Mouse (Mus musculus): ENCODE data around the gene Fam227b. TPM values are rescaled to one million over a fixed set of nuclear protein-coding genes. Genes with fewer than 3 reads are reported as not detected.
A peak's percentile ranks its signal among the peaks of the same experiment; 100 is the strongest.

The Fam227b gene
- polyA plus RNA-seq, 1 experiment from 2014 or later: not detected

DNA sequence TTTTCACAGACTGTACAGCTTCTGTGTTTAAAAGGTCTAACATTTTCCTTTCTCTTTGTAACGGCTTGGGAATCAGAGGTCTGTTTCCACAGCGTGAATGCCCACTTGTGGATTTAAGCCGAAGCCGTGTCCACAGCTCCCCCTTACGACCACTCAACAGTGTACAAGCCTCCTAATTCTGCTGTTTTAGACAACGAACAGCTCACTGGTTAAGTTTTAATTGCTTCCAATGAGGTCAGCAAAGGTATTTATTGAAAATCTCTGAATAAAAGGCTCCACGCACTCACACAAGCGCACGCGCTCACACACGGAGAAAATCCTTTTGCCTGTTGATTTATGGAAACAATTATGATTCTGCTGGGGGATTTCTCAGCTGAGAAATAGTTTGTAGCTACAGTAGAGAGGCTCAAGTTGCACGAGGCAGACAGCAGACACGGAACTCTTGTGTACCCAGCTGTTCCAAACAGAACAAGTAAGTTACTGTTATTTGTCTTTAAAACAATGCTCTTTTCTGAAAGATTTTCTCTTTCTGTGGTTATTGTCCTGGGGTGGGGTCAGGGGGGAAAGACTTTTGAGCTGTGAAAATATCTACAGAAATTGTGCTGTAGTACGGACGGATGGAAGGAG, 117.3 kb downstream of the Fam227b start, which contains the start of gene Fgf7:
Gene Fgf7, plus strand, starts transcription at position 280 of the 627 bp plus-strand sequence.
- 44% methylated on average over 15 of the region's 15 CpGs for WGBS
- Histone ChIP-seq H3K27ac (ENCODE audit: low read depth) (no peak within 1 kb of the TSS), H3K9ac (ENCODE audit: low read length) (no peak within 1 kb of the TSS), H3K27me3 (replicated peaks; ENCODE audit: control insufficient read depth, insufficient read depth, low read length) (no peaks in the 10 kb centered on the region), H3K4me2 (ENCODE audit: low read length) (peak within 1 kb of the TSS; percentile 35), H3K9me3 (ENCODE audit: control insufficient read depth, low read length) (no peaks in the 10 kb centered on the region), H3K36me3 (ENCODE audit: control insufficient read depth, insufficient read depth, low read length) (no peaks in the 10 kb centered on the region), H3K4me3 (ENCODE audit: low read depth, low read length) (no peak within 1 kb of the TSS), H3K4me1 (replicated peaks; ENCODE audit: control insufficient read depth, insufficient read depth, low read length) (peaks cover 7% of the 10 kb centered on the region; the same call in 1 of the 2 replicates)
- DNase-seq (ENCODE audit: low spot score) (peak; percentile 53), ATAC-seq (replicated peaks; ENCODE audit: low FRiP score, low TSS enrichment, low read depth) (no peak)

DNA sequence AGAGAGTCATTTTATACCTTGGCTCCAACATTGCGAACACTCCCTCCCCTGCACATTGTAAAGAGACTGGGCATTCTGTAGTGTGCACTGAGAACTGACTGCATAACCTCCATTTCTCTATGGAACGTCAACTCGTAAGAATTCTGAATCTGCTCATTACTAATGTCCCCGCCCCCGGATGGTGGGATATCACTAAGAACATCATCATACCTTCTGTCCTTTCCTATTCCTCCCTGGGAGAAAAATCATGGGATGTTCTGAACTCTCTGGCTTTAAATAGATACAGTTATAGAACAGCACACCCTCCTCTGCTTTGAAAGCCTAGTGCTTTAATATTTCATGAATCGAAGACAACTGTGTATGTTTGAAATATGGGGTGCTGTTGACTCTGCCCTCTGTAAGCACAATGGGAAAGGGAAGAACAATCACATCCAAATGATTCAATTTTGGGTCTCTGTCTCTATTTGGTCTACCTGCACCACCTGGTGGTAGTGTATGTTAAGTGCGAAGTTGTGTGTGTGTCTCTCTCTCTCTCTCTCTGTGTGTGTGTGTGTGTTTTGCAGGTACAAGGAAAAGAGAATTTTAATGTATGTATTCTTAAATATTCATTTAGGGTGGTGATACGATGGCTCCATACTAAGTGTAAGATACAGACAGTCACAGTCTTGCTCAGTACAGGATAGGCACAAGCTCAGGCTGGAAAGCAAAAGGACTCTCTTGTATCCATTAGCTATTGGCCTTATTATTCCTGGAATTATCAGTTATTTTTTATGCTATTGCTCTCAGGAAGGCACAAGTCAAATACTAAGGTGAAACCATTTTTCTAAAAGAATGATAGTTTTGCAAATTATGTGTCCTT, 118.5 kb downstream of the Fam227b start:
- Histone ChIP-seq H3K4me2 (ENCODE audit: low read length) (no peak overlapping the region), H3K27me3 (replicated peaks; ENCODE audit: control insufficient read depth, insufficient read depth, low read length) (no peaks in the 10 kb centered on the region), H3K4me1 (replicated peaks; ENCODE audit: control insufficient read depth, insufficient read depth, low read length) (peaks cover 7% of the 10 kb centered on the region; the same call in 1 of the 2 replicates), H3K27ac (ENCODE audit: low read depth) (no peak overlapping the region), H3K4me3 (ENCODE audit: low read depth, low read length) (no peak overlapping the region), H3K9ac (ENCODE audit: low read length) (no peak overlapping the region), H3K9me3 (ENCODE audit: control insufficient read depth, low read length) (no peaks in the 10 kb centered on the region), H3K36me3 (ENCODE audit: control insufficient read depth, insufficient read depth, low read length) (no peaks in the 10 kb centered on the region)
- 81% methylated on average over 8 of the region's 8 CpGs for WGBS
- ATAC-seq (replicated peaks; ENCODE audit: low FRiP score, low TSS enrichment, low read depth) (no peak), DNase-seq (ENCODE audit: low spot score) (no peak)

GRCm38 (mm10) chr2:126031186-126031900, 120.5 kb downstream of the Fam227b start:
- Histone ChIP-seq H3K4me2 (ENCODE audit: low read length) (no peak overlapping the region), H3K36me3 (ENCODE audit: control insufficient read depth, insufficient read depth, low read length) (no peaks in the 10 kb centered on the region), H3K9me3 (ENCODE audit: control insufficient read depth, low read length) (no peaks in the 10 kb centered on the region), H3K9ac (ENCODE audit: low read length) (no peak overlapping the region), H3K27ac (ENCODE audit: low read depth) (peak overlapping the region; percentile 62; the same call in 1 of the 2 replicates), H3K4me3 (ENCODE audit: low read depth, low read length) (no peak overlapping the region), H3K27me3 (replicated peaks; ENCODE audit: control insufficient read depth, insufficient read depth, low read length) (no peaks in the 10 kb centered on the region), H3K4me1 (replicated peaks; ENCODE audit: control insufficient read depth, insufficient read depth, low read length) (peaks cover 7% of the 10 kb centered on the region; the same call in 1 of the 2 replicates)
- DNase-seq (ENCODE audit: low spot score) (no peak), ATAC-seq (replicated peaks; ENCODE audit: low FRiP score, low TSS enrichment, low read depth) (no peak)
- 39% methylated on average over 8 of the region's 8 CpGs for WGBS

DNA sequence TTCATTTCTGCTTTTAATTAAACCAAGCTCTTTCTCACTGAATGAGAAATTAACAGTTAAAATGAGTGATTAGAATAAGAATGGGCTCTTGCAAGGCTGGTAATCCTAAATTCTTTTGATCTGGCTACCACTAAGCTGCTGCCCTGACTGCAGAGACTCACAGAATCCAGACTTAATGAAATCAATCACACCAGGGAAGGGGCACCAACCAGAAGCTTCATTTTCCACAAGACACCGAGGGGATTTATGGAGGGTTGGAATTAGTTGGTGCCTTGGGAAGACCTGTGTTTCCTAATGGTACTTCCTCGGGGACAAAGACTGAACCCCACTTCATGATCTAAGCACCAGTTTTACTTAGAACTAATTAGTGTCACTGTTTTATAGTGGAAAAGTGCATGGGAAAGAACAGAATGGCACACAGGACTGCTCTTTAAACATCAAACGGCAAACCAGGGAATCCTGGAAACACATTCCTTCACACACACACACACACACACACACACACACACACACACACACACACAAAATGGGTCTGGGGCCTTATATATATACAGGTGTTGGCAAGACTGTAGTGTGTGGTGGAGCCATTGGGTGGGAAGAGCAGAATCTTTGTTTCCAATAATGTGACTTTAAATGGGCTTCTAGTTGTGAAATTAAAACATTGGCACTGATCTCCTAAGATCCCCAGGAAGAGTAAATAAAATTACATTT, 135.9 kb downstream of the Fam227b start:
- H3K4me3 ChIP-seq (ENCODE audit: low read depth, low read length): no peak overlapping the region
- no peak overlapping the region for H3K9ac ChIP-seq (ENCODE audit: low read length)
- H3K4me1 ChIP-seq (replicated peaks; ENCODE audit: control insufficient read depth, insufficient read depth, low read length): no peaks in the 10 kb centered on the region
- no peaks in the 10 kb centered on the region for H3K9me3 ChIP-seq (ENCODE audit: control insufficient read depth, low read length)
- 41% methylated on average over 3 of the region's 3 CpGs for WGBS
- ATAC-seq (replicated peaks; ENCODE audit: low FRiP score, low TSS enrichment, low read depth): no peak
- H3K36me3 ChIP-seq (ENCODE audit: control insufficient read depth, insufficient read depth, low read length): no peaks in the 10 kb centered on the region
- H3K27ac ChIP-seq (ENCODE audit: low read depth): no peak overlapping the region
- H3K4me2 ChIP-seq (ENCODE audit: low read length): no peak overlapping the region
- no peaks in the 10 kb centered on the region for H3K27me3 ChIP-seq (replicated peaks; ENCODE audit: control insufficient read depth, insufficient read depth, low read length)
- no peak for DNase-seq (ENCODE audit: low spot score)

DNA sequence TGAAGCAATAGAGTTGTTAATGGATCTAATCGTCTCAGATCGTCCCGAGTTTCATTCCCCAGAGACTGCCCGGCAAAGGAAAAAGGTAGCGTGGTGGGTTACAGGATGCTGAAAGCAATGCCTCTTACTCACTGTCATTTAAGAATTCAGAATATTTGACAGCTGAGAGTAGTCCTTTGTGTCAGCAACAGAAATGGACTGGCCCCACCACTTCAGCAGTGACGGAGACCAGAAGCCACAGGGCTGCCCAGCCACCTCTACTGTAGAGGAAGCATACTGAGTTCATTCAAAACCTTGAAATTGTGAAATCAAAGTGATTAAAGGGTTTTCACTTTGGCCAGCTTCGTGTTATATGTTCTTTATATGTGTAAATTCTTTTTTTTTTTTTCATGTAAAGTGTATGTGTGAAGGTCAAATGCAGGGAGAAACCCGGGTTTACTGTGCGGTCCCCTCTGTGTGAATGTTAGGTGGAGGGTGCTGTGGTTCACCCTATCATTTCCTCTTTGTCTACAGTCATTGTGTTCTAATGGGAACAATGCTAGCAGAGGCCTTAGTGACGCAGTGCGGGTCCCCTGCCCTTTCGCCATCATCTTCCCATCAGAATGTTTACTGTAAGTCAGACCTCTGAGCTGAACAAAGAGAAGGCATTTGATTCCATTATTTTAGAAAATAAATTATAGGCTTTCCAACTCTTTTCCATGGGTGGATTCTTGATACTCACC, 136.7 kb downstream of the Fam227b start:
- Histone ChIP-seq H3K36me3 (ENCODE audit: control insufficient read depth, insufficient read depth, low read length) (no peaks in the 10 kb centered on the region), H3K4me3 (ENCODE audit: low read depth, low read length) (no peak overlapping the region), H3K27ac (ENCODE audit: low read depth) (no peak overlapping the region), H3K9ac (ENCODE audit: low read length) (no peak overlapping the region), H3K27me3 (replicated peaks; ENCODE audit: control insufficient read depth, insufficient read depth, low read length) (no peaks in the 10 kb centered on the region), H3K9me3 (ENCODE audit: control insufficient read depth, low read length) (no peaks in the 10 kb centered on the region), H3K4me2 (ENCODE audit: low read length) (no peak overlapping the region), H3K4me1 (replicated peaks; ENCODE audit: control insufficient read depth, insufficient read depth, low read length) (no peaks in the 10 kb centered on the region)
- DNase-seq (ENCODE audit: low spot score): no peak
- WGBS: 56% methylated on average over 12 of the region's 12 CpGs
- no peak for ATAC-seq (replicated peaks; ENCODE audit: low FRiP score, low TSS enrichment, low read depth)

DNA sequence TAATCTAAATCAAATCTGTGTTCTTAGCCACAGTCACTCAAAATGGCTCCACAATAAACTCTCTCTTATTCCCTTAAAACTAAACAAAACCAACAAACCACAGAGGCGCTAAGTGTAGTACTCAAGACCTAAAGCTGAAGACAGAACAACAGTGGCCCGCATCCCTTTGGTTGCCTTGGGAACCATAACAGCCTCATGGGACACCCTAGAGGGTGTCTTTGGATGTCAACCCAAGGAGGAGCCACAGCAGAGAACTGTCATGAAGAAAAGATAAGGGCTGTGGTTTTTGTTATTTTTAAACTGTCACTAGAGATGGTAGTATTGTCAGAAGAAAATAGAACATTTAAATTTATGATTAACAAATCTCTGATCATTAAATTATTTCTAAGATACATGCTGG, 145.1 kb downstream of the Fam227b start:
- Histone ChIP-seq H3K27ac (ENCODE audit: low read depth) (no peak overlapping the region), H3K27me3 (replicated peaks; ENCODE audit: control insufficient read depth, insufficient read depth, low read length) (no peaks in the 10 kb centered on the region), H3K4me2 (ENCODE audit: low read length) (no peak overlapping the region), H3K9me3 (ENCODE audit: control insufficient read depth, low read length) (no peaks in the 10 kb centered on the region), H3K36me3 (ENCODE audit: control insufficient read depth, insufficient read depth, low read length) (no peaks in the 10 kb centered on the region), H3K4me1 (replicated peaks; ENCODE audit: control insufficient read depth, insufficient read depth, low read length) (no peaks in the 10 kb centered on the region), H3K4me3 (ENCODE audit: low read depth, low read length) (no peak overlapping the region), H3K9ac (ENCODE audit: low read length) (no peak overlapping the region)
- DNase-seq (ENCODE audit: low spot score) (no peak), ATAC-seq (replicated peaks; ENCODE audit: low FRiP score, low TSS enrichment, low read depth) (no peak)
- WGBS: 84% methylated on average over 2 of the region's 2 CpGs

GRCm38 (mm10) chr2:126006088-126006487, 145.7 kb downstream of the Fam227b start:
- H3K36me3 ChIP-seq (ENCODE audit: control insufficient read depth, insufficient read depth, low read length): no peaks in the 10 kb centered on the region
- ATAC-seq (replicated peaks; ENCODE audit: low FRiP score, low TSS enrichment, low read depth): no peak
- no peaks in the 10 kb centered on the region for H3K27me3 ChIP-seq (replicated peaks; ENCODE audit: control insufficient read depth, insufficient read depth, low read length)
- WGBS: 45% methylated on average over 3 of the region's 3 CpGs
- no peak overlapping the region for H3K4me2 ChIP-seq (ENCODE audit: low read length)
- H3K9ac ChIP-seq (ENCODE audit: low read length): no peak overlapping the region
- no peak overlapping the region for H3K27ac ChIP-seq (ENCODE audit: low read depth)
- no peak overlapping the region for H3K4me3 ChIP-seq (ENCODE audit: low read depth, low read length)
- peak; percentile 63 for DNase-seq (ENCODE audit: low spot score)
- H3K4me1 ChIP-seq (replicated peaks; ENCODE audit: control insufficient read depth, insufficient read depth, low read length): no peaks in the 10 kb centered on the region
- H3K9me3 ChIP-seq (ENCODE audit: control insufficient read depth, low read length): no peaks in the 10 kb centered on the region

DNA sequence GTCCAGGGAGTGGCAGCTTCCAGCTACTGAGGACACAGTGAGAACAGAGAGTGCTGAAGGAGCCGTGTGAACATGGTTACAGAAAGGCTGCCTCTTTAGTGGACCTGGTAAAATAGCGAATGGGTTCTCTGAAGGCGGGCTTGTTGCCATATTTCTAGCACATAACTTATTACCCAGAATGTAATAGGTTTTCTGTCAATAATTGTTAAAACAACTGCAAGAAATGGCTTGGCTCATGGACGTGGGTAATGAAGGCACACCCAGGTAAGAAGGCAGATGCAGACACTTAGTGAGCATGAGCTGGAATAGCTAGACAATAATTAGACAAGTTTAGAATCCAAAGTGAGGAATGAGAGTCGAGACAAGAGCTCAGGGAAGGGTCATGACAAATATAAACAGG, 149.5 kb downstream of the Fam227b start:
- Histone ChIP-seq H3K4me1 (replicated peaks; ENCODE audit: control insufficient read depth, insufficient read depth, low read length) (no peaks in the 10 kb centered on the region), H3K4me2 (ENCODE audit: low read length) (no peak overlapping the region), H3K27me3 (replicated peaks; ENCODE audit: control insufficient read depth, insufficient read depth, low read length) (no peaks in the 10 kb centered on the region), H3K27ac (ENCODE audit: low read depth) (no peak overlapping the region), H3K4me3 (ENCODE audit: low read depth, low read length) (no peak overlapping the region), H3K9me3 (ENCODE audit: control insufficient read depth, low read length) (no peaks in the 10 kb centered on the region), H3K36me3 (ENCODE audit: control insufficient read depth, insufficient read depth, low read length) (no peaks in the 10 kb centered on the region), H3K9ac (ENCODE audit: low read length) (no peak overlapping the region)
- no peak for ATAC-seq (replicated peaks; ENCODE audit: low FRiP score, low TSS enrichment, low read depth)
- WGBS: 58% methylated on average over 5 of the region's 5 CpGs
- DNase-seq (ENCODE audit: low spot score): no peak
